Mouse (Mus musculus) mammary gland, adult 2 months (tissue): ENCODE data around the gene Pex26. TPM values are rescaled to one million over a fixed set of nuclear protein-coding genes. Genes with fewer than 3 reads are reported as not detected.

Experiments used
- polyA plus RNA-seq: library from polyadenylated mRNA; depleted of rRNA; stranded (reverse); fragments of >200 nt; gene quantifications from 2 replicates; pipeline ENCODE4 v1.2.3, GENCODE M21; 2012; ENCODE audit warnings: low replicate concordance; rRNA removed

Pex26 gene
- 14.8 and 24.2 TPM in 2 replicates for polyA plus RNA-seq

GRCm38 (mm10) chr6:121183414-121184173 lies at the start of gene Pex26:
Gene Pex26 (plus strand): TSS chr6:121183667.

GRCm38 (mm10) chr6:121210149-121210925 lies 26.9 kb downstream of the Pex26 start, which contains the start of gene Tuba8:
Gene Tuba8 (plus strand): TSS chr6:121210696.

GRCm38 (mm10) chr6:121245127-121246036 lies 61.9 kb downstream of the Pex26 start, which contains the start of gene Usp18:
Gene Usp18 (plus strand): TSS chr6:121245906.

Other genes starting within 250 kb of the Pex26 start
- 21.8 and 29.9 TPM in 2 replicates for gene Mical3, start 52.7 kb upstream of the Pex26 start, polyA plus RNA-seq
- 4.2 and 17.4 TPM in 2 replicates for gene Tuba8, start 27.0 kb downstream of the Pex26 start, polyA plus RNA-seq
- gene Usp18, start 62.2 kb downstream of the Pex26 start, polyA plus RNA-seq, result 12.2 and 17.8 TPM in 2 replicates
- gene Slc6a13, start 116.6 kb downstream of the Pex26 start, polyA plus RNA-seq, result 3.2 and 5.3 TPM in 2 replicates
- 1.9 and 3.5 TPM in 2 replicates for gene Slc6a12, start 159.4 kb downstream of the Pex26 start, polyA plus RNA-seq